Mouse (Mus musculus): ENCODE data around the gene Vwa2. TPM values are rescaled to one million over a fixed set of nuclear protein-coding genes. Genes with fewer than 3 reads are reported as not detected.

Vwa2 gene
- polyA plus RNA-seq, 1 experiment from 2014 or later: 0.11 TPM

- H3K9me3 ChIP-seq (replicated peaks; ENCODE audit: control insufficient read depth, low read length): no peaks in the 10 kb centered on the region
- no peak overlapping the region for H3K4me2 ChIP-seq
- no peak overlapping the region for H3K4me3 ChIP-seq (ENCODE audit: low read depth, low read length)
- H3K36me3 ChIP-seq (ENCODE audit: control insufficient read depth, insufficient read depth, low read length): no peaks in the 10 kb centered on the region
- no peak overlapping the region for H3K27ac ChIP-seq (ENCODE audit: low read depth, low read length)
- ATAC-seq (replicated peaks; ENCODE audit: insufficient number of reproducible peaks, low FRiP score, low TSS enrichment): no peak
- WGBS (ENCODE audit: insufficient replicate concordance): 46% methylated on average over 6 of the region's 6 CpGs
- H3K27me3 ChIP-seq (ENCODE audit: control insufficient read depth, insufficient read depth, low read length): no peaks in the 10 kb centered on the region
- peaks cover 8% of the 10 kb centered on the region for H3K4me1 ChIP-seq (ENCODE audit: control insufficient read depth, insufficient read depth, low read length)
- H3K9ac ChIP-seq (ENCODE audit: low read depth, low read length): no peak overlapping the region
These were observed 84.6 kb downstream of the Vwa2 start for GRCm38 (mm10) chr19:56958582-56959021.

- H3K27me3 ChIP-seq (ENCODE audit: control insufficient read depth, insufficient read depth, low read length): no peaks in the 10 kb centered on the region
- no peak for ATAC-seq (replicated peaks; ENCODE audit: insufficient number of reproducible peaks, low FRiP score, low TSS enrichment)
- no peaks in the 10 kb centered on the region for H3K9me3 ChIP-seq (replicated peaks; ENCODE audit: control insufficient read depth, low read length)
- H3K27ac ChIP-seq (ENCODE audit: low read depth, low read length): no peak overlapping the region
- H3K9ac ChIP-seq (ENCODE audit: low read depth, low read length): no peak overlapping the region
- WGBS (ENCODE audit: insufficient replicate concordance): 70% methylated on average over 2 of the region's 2 CpGs
- H3K4me1 ChIP-seq (ENCODE audit: control insufficient read depth, insufficient read depth, low read length): peaks cover 8% of the 10 kb centered on the region
- H3K4me3 ChIP-seq (ENCODE audit: low read depth, low read length): no peak overlapping the region
- no peaks in the 10 kb centered on the region for H3K36me3 ChIP-seq (ENCODE audit: control insufficient read depth, insufficient read depth, low read length)
- H3K4me2 ChIP-seq: no peak overlapping the region
These were observed 85.0 kb downstream of the Vwa2 start for GRCm38 (mm10) chr19:56959057-56959456.

- no peak overlapping the region for H3K4me2 ChIP-seq
- H3K36me3 ChIP-seq (ENCODE audit: control insufficient read depth, insufficient read depth, low read length): no peaks in the 10 kb centered on the region
- no peak overlapping the region for H3K4me3 ChIP-seq (ENCODE audit: low read depth, low read length)
- no peak overlapping the region for H3K9ac ChIP-seq (ENCODE audit: low read depth, low read length)
- H3K4me1 ChIP-seq (ENCODE audit: control insufficient read depth, insufficient read depth, low read length): peaks cover 8% of the 10 kb centered on the region
- no peaks in the 10 kb centered on the region for H3K27me3 ChIP-seq (ENCODE audit: control insufficient read depth, insufficient read depth, low read length)
- no peaks in the 10 kb centered on the region for H3K9me3 ChIP-seq (replicated peaks; ENCODE audit: control insufficient read depth, low read length)
- 60% methylated on average over 3 of the region's 3 CpGs for WGBS (ENCODE audit: insufficient replicate concordance)
- ATAC-seq (replicated peaks; ENCODE audit: insufficient number of reproducible peaks, low FRiP score, low TSS enrichment): no peak
- no peak overlapping the region for H3K27ac ChIP-seq (ENCODE audit: low read depth, low read length)
These were observed 85.6 kb downstream of the Vwa2 start for GRCm38 (mm10) chr19:56959601-56960000.

Other genes starting within 250 kb of the Vwa2 start
- gene Adrb1, start 152.1 kb upstream of the Vwa2 start, polyA plus RNA-seq (2014; fragmentation: Nextera tagmentation; extraction: Ambion mirVana): 1.5 and 1.8 TPM in 2 replicates
- gene Ccdc186, start 52.1 kb upstream of the Vwa2 start, polyA plus RNA-seq (2014; fragmentation: Nextera tagmentation; extraction: Ambion mirVana): 15.5 and 16.5 TPM in 2 replicates
- 0.62 and 1.2 TPM in 2 replicates for gene Tdrd1, start 48.0 kb upstream of the Vwa2 start, polyA plus RNA-seq (2014; fragmentation: Nextera tagmentation; extraction: Ambion mirVana)
- 1.3 and 1.5 TPM in 2 replicates for gene Afap1l2, start 134.0 kb downstream of the Vwa2 start, polyA plus RNA-seq (2014; fragmentation: Nextera tagmentation; extraction: Ambion mirVana)

Measured in heart, embryonic 11.5 days (tissue).